Mouse (Mus musculus) stomach, embryonic 14.5 days (tissue): ENCODE results near the gene Nubp2. TPM values are rescaled to one million over a fixed set of nuclear protein-coding genes. Genes with fewer than 3 reads are reported as not detected.

Experiments
- ATAC-seq: fragments of 200-750 bp; cut with Nextera tagmentation; 2 replicates; pipeline ENCODE4 v1.8.0; 2017; ENCODE audit warnings: low read depth, moderate TSS enrichment; ENCODE audit not compliant: insufficient number of reproducible peaks, insufficient read depth, low FRiP score
- H3K27ac ChIP-seq: fragments of 300-500 bp; sonication (generic); 2 replicates; pipeline ENCODE4 v1.5.1; 2014; ENCODE audit warnings: mild to moderate bottlenecking, low read length, moderate library complexity, mixed read lengths
- H3K27me3 ChIP-seq: fragments of 300-500 bp; sonication (generic); 2 replicates; pipeline ENCODE4 v1.6.1; 2014; ENCODE audit warnings: low read length, control low read depth, mixed read lengths; ENCODE audit not compliant: control insufficient read depth, insufficient read depth
- H3K36me3 ChIP-seq: fragments of 300-500 bp; sonication (generic); 2 replicates; pipeline ENCODE4 v1.6.1; 2014; ENCODE audit warnings: mild to moderate bottlenecking, control low read depth, low read length, moderate library complexity, mixed read lengths; ENCODE audit not compliant: control insufficient read depth, insufficient read depth
- H3K4me1 ChIP-seq: fragments of 300-500 bp; sonication (generic); 2 replicates; pipeline ENCODE4 v1.6.1; 2014; ENCODE audit warnings: low read length, control low read depth, mixed read lengths; ENCODE audit not compliant: control insufficient read depth, insufficient read depth
- H3K4me2 ChIP-seq: fragments of 300-500 bp; sonication (generic); replicated peaks from 2 replicates; pipeline ENCODE4 v1.6.1; 2014; ENCODE audit warnings: low read depth, low read length, control low read depth
- H3K4me3 ChIP-seq: fragments of 300-500 bp; sonication (generic); 2 replicates; pipeline ENCODE4 v1.5.1; 2014; ENCODE audit warnings: low read depth, low read length, control low read depth
- H3K9ac ChIP-seq: fragments of 300-500 bp; sonication (generic); replicated peaks from 2 replicates; pipeline ENCODE4 v1.6.1; 2014; ENCODE audit warnings: low read depth, mild to moderate bottlenecking, control low read depth, low read length, moderate library complexity, mixed read lengths
- H3K9me3 ChIP-seq: fragments of 300-500 bp; sonication (generic); 2 replicates; pipeline ENCODE4 v1.6.1; 2016; ENCODE audit warnings: low read depth, low read length, control low read depth; ENCODE audit not compliant: control insufficient read depth
- WGBS: fragments of 180-500 bp; shearing (Covaris S2); extraction: QIAGEN DNeasy Blood & Tissue Kit; methylation state at CpG from one replicate; pipeline ENCODE4 v1.1.7; 2014; 5-methylcytosine and 5-hydroxymethylcytosine counted together
- polyA plus RNA-seq: library from polyadenylated mRNA; unstranded; fragments of >200 nt; fragmentation: Nextera tagmentation; extraction: Ambion mirVana; gene quantifications from 2 replicates; pipeline ENCODE4 v1.2.1, GENCODE M21; 2014

The Nubp2 gene
- polyA plus RNA-seq, 1 experiment from 2014 or later = 48.1 TPM

GRCm38 (mm10) chr17:24878531-24878930, 7.6 kb downstream of the Nubp2 start:
- Histone ChIP-seq H3K36me3 (0 out of 2 replicates have a peak, but pooled peaks cover under 1% of the 10 kb centered on the region), H3K4me1 (0 out of 2 replicates have a peak, but pooled peaks cover 4% of the 10 kb centered on the region), H3K27me3 (no peaks in the 10 kb centered on the region), H3K9ac (no peak overlapping the region), H3K4me2 (no peak overlapping the region), H3K4me3 (no peak overlapping the region), H3K9me3 (no peaks in the 10 kb centered on the region), H3K27ac (peak overlapping the region; percentile 44; the same call in 1 of the 2 replicates)
- 64% methylated on average over 8 of the region's 8 CpGs for WGBS
- ATAC-seq = no peak

- Histone ChIP-seq H3K27ac (peak overlapping the region; percentile 44; the same call in 1 of the 2 replicates), H3K4me3 (no peak overlapping the region), H3K27me3 (no peaks in the 10 kb centered on the region), H3K4me2 (peak overlapping the region; percentile 17; the same call in 1 of the 2 replicates), H3K9ac (no peak overlapping the region), H3K9me3 (no peaks in the 10 kb centered on the region), H3K4me1 (0 out of 2 replicates have a peak, but pooled peaks cover 4% of the 10 kb centered on the region), H3K36me3 (no peaks in the 10 kb centered on the region)
- ATAC-seq = peak; percentile 43; the same call in 1 of the 2 replicates
- 22% methylated on average over 5 of the region's 5 CpGs for WGBS
These were observed 8.1 kb downstream of the Nubp2 start for GRCm38 (mm10) chr17:24878117-24878397.

GRCm38 (mm10) chr17:24877336-24878116, 8.6 kb downstream of the Nubp2 start:
- no peak for ATAC-seq
- Histone ChIP-seq H3K27ac (0 out of 2 replicates have a peak overlapping the region, but pooled peaks have one; percentile 2), H3K9me3 (no peaks in the 10 kb centered on the region), H3K4me1 (0 out of 2 replicates have a peak, but pooled peaks cover 4% of the 10 kb centered on the region), H3K4me3 (no peak overlapping the region), H3K4me2 (peak overlapping the region; percentile 17; the same call in 1 of the 2 replicates), H3K27me3 (no peaks in the 10 kb centered on the region), H3K36me3 (no peaks in the 10 kb centered on the region), H3K9ac (no peak overlapping the region)
- WGBS = 33% methylated on average over 10 of the region's 10 CpGs

GRCm38 (mm10) chr17:24874989-24875388, 11.2 kb downstream of the Nubp2 start:
- H3K36me3 ChIP-seq = no peaks in the 10 kb centered on the region
- no peak overlapping the region for H3K27ac ChIP-seq
- H3K4me1 ChIP-seq = 0 out of 2 replicates have a peak, but pooled peaks cover 4% of the 10 kb centered on the region
- no peak overlapping the region for H3K4me2 ChIP-seq
- no peaks in the 10 kb centered on the region for H3K27me3 ChIP-seq
- no peak overlapping the region for H3K4me3 ChIP-seq
- no peak overlapping the region for H3K9ac ChIP-seq
- no peak for ATAC-seq
- WGBS = 80% methylated on average over 8 of the region's 8 CpGs
- no peaks in the 10 kb centered on the region for H3K9me3 ChIP-seq

- Histone ChIP-seq H3K4me1 (0 out of 2 replicates have a peak, but pooled peaks cover 4% of the 10 kb centered on the region), H3K9me3 (no peaks in the 10 kb centered on the region), H3K4me3 (no peak overlapping the region), H3K4me2 (no peak overlapping the region), H3K27ac (no peak overlapping the region), H3K27me3 (no peaks in the 10 kb centered on the region), H3K36me3 (no peaks in the 10 kb centered on the region), H3K9ac (no peak overlapping the region)
- no peak for ATAC-seq
- 69% methylated on average over 1 of the region's 1 CpGs for WGBS
These were observed 11.8 kb downstream of the Nubp2 start for GRCm38 (mm10) chr17:24874405-24874745.

- 53% methylated on average over 4 of the region's 4 CpGs for WGBS
- no peak for ATAC-seq
- no peaks in the 10 kb centered on the region for H3K9me3 ChIP-seq
- H3K4me1 ChIP-seq = 0 out of 2 replicates have a peak, but pooled peaks cover 4% of the 10 kb centered on the region
- H3K27ac ChIP-seq = no peak overlapping the region
- H3K36me3 ChIP-seq = no peaks in the 10 kb centered on the region
- H3K4me2 ChIP-seq = no peak overlapping the region
- H3K27me3 ChIP-seq = no peaks in the 10 kb centered on the region
- H3K4me3 ChIP-seq = no peak overlapping the region
- no peak overlapping the region for H3K9ac ChIP-seq
These were observed 12.3 kb downstream of the Nubp2 start for GRCm38 (mm10) chr17:24873695-24874404.

GRCm38 (mm10) chr17:24867914-24868313, 18.2 kb downstream of the Nubp2 start:
- H3K9ac ChIP-seq = no peak overlapping the region
- H3K9me3 ChIP-seq = no peaks in the 10 kb centered on the region
- H3K36me3 ChIP-seq = peaks cover 3% of the 10 kb centered on the region; the same call in 1 of the 2 replicates
- H3K27me3 ChIP-seq = no peaks in the 10 kb centered on the region
- H3K4me3 ChIP-seq = no peak overlapping the region
- no peaks in the 10 kb centered on the region for H3K4me1 ChIP-seq
- 91% methylated on average over 10 of the region's 10 CpGs for WGBS
- no peak for ATAC-seq
- H3K4me2 ChIP-seq = no peak overlapping the region
- no peak overlapping the region for H3K27ac ChIP-seq

- 89% methylated on average over 8 of the region's 8 CpGs for WGBS
- ATAC-seq = no peak
These were observed 20.4 kb downstream of the Nubp2 start, which contains the start of gene Igfals for GRCm38 (mm10) chr17:24865776-24866175. Gene Igfals (plus strand): TSS chr17:24865997.

More at GRCm38 (mm10) chr17:24865776-24866175, 20.4 kb downstream of the Nubp2 start, which contains the start of gene Igfals:
- H3K4me2 ChIP-seq = no peak within 1 kb of the TSS
- H3K9me3 ChIP-seq = no peaks in the 10 kb centered on the region
- H3K4me1 ChIP-seq = no peaks in the 10 kb centered on the region
- H3K9ac ChIP-seq = no peak within 1 kb of the TSS
- H3K27ac ChIP-seq = no peak within 1 kb of the TSS
- peaks cover 20% of the 10 kb centered on the region for H3K36me3 ChIP-seq
- no peak within 1 kb of the TSS for H3K4me3 ChIP-seq
- no peaks in the 10 kb centered on the region for H3K27me3 ChIP-seq
